Mouse (Mus musculus): ENCODE measurements at regions not wholly inside any gene's neighbourhood (a gene's known extent, or its start where the extent isn't known, plus 50 kb on each side); places are given as distances from the start of the nearest gene placed in this dataset.

- no peak for TF ChIP-seq CTCF (IDR thresholded peaks at IDR 0.05; ENCODE audit: low read depth)
- TF ChIP-seq EP300 (IDR thresholded peaks at IDR 0.05; ENCODE audit: low read depth) = no peak
These were observed 264.2 kb upstream of the Gm11114 start for GRCm38 (mm10) chr9:85048112-85048978.

Measured in liver, postnatal 0 days (tissue).